Comparison of ENCODE assay signal across 10 mouse cellular contexts in the genomic region with DNA sequence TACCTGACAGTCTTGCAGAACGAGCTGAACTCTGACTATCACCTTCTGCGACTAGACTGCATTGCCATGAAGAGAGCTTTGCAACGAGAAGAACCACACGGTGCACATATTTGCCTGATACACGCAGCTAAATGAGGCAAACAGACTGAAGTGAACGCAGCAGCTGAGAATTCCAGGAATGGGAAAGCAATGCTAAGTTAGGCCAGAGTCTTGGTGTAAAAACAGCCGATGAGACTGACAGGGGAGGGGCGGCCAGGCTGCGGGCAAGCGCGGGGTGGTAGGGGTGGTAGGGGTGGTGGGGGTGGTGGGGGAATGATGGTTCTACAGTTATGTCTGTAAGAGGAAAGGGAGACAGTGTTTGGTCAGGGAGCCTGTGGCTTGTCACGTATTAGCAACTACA. TPM values are rescaled to one million over a fixed set of nuclear protein-coding genes. Genes with fewer than 3 reads are reported as not detected.
A peak's percentile ranks its signal among the peaks of the same experiment; 100 is the strongest.
DNase-seq lines count a peak whose midpoint lies in the region; ATAC-seq and TF ChIP-seq lines count a peak whose summit lies in the region.
"Had no signal": no experiment of that assay in that cellular context is flagged by ENCODE, and none has a peak within 500 bp of the region (broad histone marks: within the 10 kb centered on the region; RNA-seq: fewer than 3 reads in every experiment).

No protein-coding gene starts in this region.

- no peaks in the 10 kb centered on the region; the same call in 1 of the 2 replicates for H3K4me1 ChIP-seq in lung, embryonic 14.5 days (ENCODE audit: insufficient read depth)
- peaks cover 7% of the 10 kb centered on the region; the same call in 1 of the 2 replicates for H3K4me1 ChIP-seq in limb, embryonic 12.5 days (replicated peaks)

- no peaks in the 10 kb centered on the region for H3K9me3 ChIP-seq in lung, embryonic 14.5 days (ENCODE audit: low read depth, low read length)
- no peaks in the 10 kb centered on the region for H3K9me3 ChIP-seq in limb, embryonic 12.5 days

- TF ChIP-seq CTCF in lung, embryonic 14.5 days (IDR thresholded peaks at IDR 0.05; ENCODE audit: low read depth), result no peak

- no peak overlapping the region; the same call in 1 of the 2 replicates for H3K4me2 ChIP-seq in lung, embryonic 14.5 days
- no peak overlapping the region for H3K4me2 ChIP-seq in limb, embryonic 12.5 days
- H3K4me2 ChIP-seq: hindbrain, embryonic 14.5 days had no signal

- DNase-seq in gastrocnemius, postnatal 14 days, result peak; percentile 41
- DNase-seq in gastrocnemius, postnatal 36 days, result no peak
- DNase-seq in lung, embryonic 14.5 days, result peak; percentile 65
- no peak for DNase-seq in lung, postnatal 25 days (ENCODE audit: low spot score)
- DNase-seq in thymus, postnatal 14 days, result peak; percentile 63
- DNase-seq in right cerebral cortex, adult 18-20 months, result no peak
- DNase-seq in c-Kit-positive CD71-positive TER-119-positive erythroid progenitor cells, embryonic 14.5 days (ENCODE audit: low spot score), result no peak
- DNase-seq: cerebellum, adult 11 months had no signal

- ATAC-seq in lung, embryonic 14.5 days (ENCODE audit: insufficient read depth), result peak; percentile 63
- ATAC-seq in limb, embryonic 12.5 days (ENCODE audit: insufficient number of reproducible peaks, insufficient read depth, low FRiP score, low TSS enrichment, low read depth), result 0 out of 2 replicates have a peak, but pooled peaks have one; percentile 58

- intact Hi-C loops in gastrocnemius, postnatal 14 days (cut with DNase I; ENCODE audit: low total_unique reads), result no loop called here
- intact Hi-C loops in gastrocnemius, postnatal 36 days (cut with DNase I), result no loop called here

- H3K4me3 ChIP-seq in lung, embryonic 14.5 days (ENCODE audit: low read depth, low read length), result no peak overlapping the region
- no peak overlapping the region for H3K4me3 ChIP-seq in limb, embryonic 12.5 days (replicated peaks)

- H3K36me3 ChIP-seq in lung, embryonic 14.5 days (ENCODE audit: insufficient read depth), result no peaks in the 10 kb centered on the region
- H3K36me3 ChIP-seq in limb, embryonic 12.5 days, result no peaks in the 10 kb centered on the region

- no peak overlapping the region for H3K9ac ChIP-seq in lung, embryonic 14.5 days
- H3K9ac ChIP-seq in limb, embryonic 12.5 days (replicated peaks), result no peak overlapping the region
- H3K9ac ChIP-seq: hindbrain, embryonic 14.5 days had no signal

- H3K27ac ChIP-seq in lung, embryonic 14.5 days (ENCODE audit: low read depth), result peak overlapping the region; percentile 24; the same call in 1 of the 2 replicates
- peak overlapping the region; percentile 41 for H3K27ac ChIP-seq in limb, embryonic 12.5 days
- H3K27ac ChIP-seq: hindbrain, embryonic 14.5 days had no signal

- H3K27me3 ChIP-seq in lung, embryonic 14.5 days (ENCODE audit: insufficient read depth, low read length), result no peaks in the 10 kb centered on the region
- H3K27me3 ChIP-seq in limb, embryonic 12.5 days, result no peaks in the 10 kb centered on the region

- 24% methylated on average over 12 of the region's 12 CpGs for WGBS in lung, embryonic 14.5 days
- WGBS in limb, embryonic 12.5 days, result 59% methylated on average over 12 of the region's 12 CpGs

RNA-seq across cellular contexts. Expression of gene Rhoh, which starts 2.1 kb away (rescaled TPM):
- 1 to 10 TPM in 1 of 2 experiments, under 1 TPM in 1; 0.29 to 1.0 TPM for total RNA-seq in gastrocnemius, postnatal 14 days (2021)
- total RNA-seq in gastrocnemius, postnatal 36 days (2021), result under 1 TPM; 0.07 to 0.92 TPM
- polyA plus RNA-seq in lung, embryonic 14.5 days (2014; fragmentation: Nextera tagmentation; extraction: Ambion mirVana), result 0.57 and 0.76 TPM in 2 replicates
- 0.46 and 0.59 TPM in 2 replicates for polyA plus RNA-seq in limb, embryonic 12.5 days (2016; fragmentation: Nextera tagmentation; extraction: Ambion mirVana)

Comparison
In these comparisons a context has a peak if more than half of its experiments do, and no peak if none do; other contexts are left out.
1. DNase-seq: peak in gastrocnemius, postnatal 14 days (single experiment), lung, embryonic 14.5 days (single experiment) and thymus, postnatal 14 days (single experiment); none in gastrocnemius, postnatal 36 days (0 of 2), lung, postnatal 25 days (single experiment), right cerebral cortex, adult 18-20 months (single experiment) and c-Kit-positive CD71-positive TER-119-positive erythroid progenitor cells, embryonic 14.5 days (single experiment).